9 mouse cellular contexts compared by ENCODE assay signal in the genomic region with DNA sequence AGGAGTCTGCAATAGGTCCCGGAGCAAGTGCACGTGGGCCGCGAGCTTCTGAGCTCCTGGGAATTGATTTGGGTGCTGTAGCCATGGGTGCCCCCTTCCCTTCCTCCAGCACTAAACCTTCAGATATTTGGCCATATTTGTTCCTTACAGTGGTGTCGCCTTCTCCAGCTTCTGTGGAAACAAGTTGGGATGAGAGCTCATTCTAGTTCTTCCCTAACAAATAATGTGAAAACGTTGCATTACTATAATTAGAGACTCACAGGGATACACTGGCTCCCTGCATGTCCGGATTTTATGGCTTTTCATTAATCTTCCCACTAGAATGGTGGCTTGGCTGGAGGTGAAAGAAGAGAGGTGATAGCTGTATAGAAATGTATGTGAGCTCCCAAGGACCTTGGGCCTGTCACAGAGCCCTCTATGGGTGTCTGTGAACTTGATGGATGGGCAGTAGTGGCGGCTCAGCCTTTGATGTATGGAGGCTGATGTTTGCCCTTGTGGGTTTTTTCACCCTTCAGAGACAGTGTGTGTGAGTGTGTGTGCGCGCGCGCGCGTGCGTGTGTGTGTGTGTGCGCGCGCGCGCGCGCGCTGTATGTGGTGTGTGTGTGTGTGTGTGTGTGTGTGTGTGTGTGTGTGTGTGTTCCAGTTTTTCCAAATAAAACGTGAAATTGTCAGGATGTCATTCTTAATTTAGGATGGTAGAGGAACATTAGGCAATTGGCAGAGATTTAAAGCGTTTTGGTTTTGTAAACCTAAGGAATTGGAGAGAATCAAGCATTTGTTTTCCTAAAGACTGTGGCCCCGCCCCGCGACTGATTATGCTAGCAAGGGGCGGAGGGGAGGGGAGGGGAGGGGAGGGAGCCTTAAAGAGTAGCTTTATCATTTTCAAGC. TPM values are rescaled to one million over a fixed set of nuclear protein-coding genes. Genes with fewer than 3 reads are reported as not detected.
A peak's percentile ranks its signal among the peaks of the same experiment; 100 is the strongest.
DNase-seq lines count a peak whose midpoint lies in the region; ATAC-seq lines count a peak whose summit lies in the region.
"Had no signal": no experiment of that assay in that cellular context is flagged by ENCODE, and none has a peak within 500 bp of the region (broad histone marks: within the 10 kb centered on the region; RNA-seq: fewer than 3 reads in every experiment).

No protein-coding gene starts in this region.

- ATAC-seq in kidney, embryonic 16.5 days (ENCODE audit: low FRiP score, low TSS enrichment) = no peak
- ATAC-seq in forebrain, embryonic 12.5 days (ENCODE audit: low FRiP score) = no peak
- 0 out of 2 replicates have a peak, but pooled peaks have one; percentile 48 for ATAC-seq in stomach, embryonic 14.5 days (ENCODE audit: insufficient number of reproducible peaks, insufficient read depth, low FRiP score, low read depth)

- peak overlapping the region; percentile 98 for H3K4me2 ChIP-seq in kidney, embryonic 16.5 days (replicated peaks; ENCODE audit: low read depth, low read length)
- peak overlapping the region; percentile 93 for H3K4me2 ChIP-seq in forebrain, embryonic 12.5 days
- peak overlapping the region; percentile 94 for H3K4me2 ChIP-seq in stomach, embryonic 14.5 days (replicated peaks; ENCODE audit: low read depth, low read length)

- WGBS in kidney, embryonic 16.5 days = under 1% methylated on average over 29 of the region's 29 CpGs
- WGBS in forebrain, embryonic 12.5 days = 1% methylated on average over 28 of the region's 29 CpGs
- 1% methylated on average over 29 of the region's 29 CpGs for WGBS in stomach, embryonic 14.5 days

- H3K27ac ChIP-seq in kidney, embryonic 16.5 days (ENCODE audit: low read length) = no peak overlapping the region
- H3K27ac ChIP-seq in forebrain, embryonic 12.5 days = no peak overlapping the region
- no peak overlapping the region for H3K27ac ChIP-seq in stomach, embryonic 14.5 days (ENCODE audit: low read length)
- H3K27ac ChIP-seq: macrophage had no signal

- no peak for DNase-seq in kidney, adult 8-10 months
- DNase-seq in brain, embryonic 18.5 days (ENCODE audit: low read depth, low spot score) = peak; percentile 46
- peak; percentile 12 for DNase-seq in layer of hippocampus, adult 9-10 months (ENCODE audit: low spot score)
- peak; percentile 36 for DNase-seq in lung, postnatal 36 days
- no peak for DNase-seq in urinary bladder, postnatal 4 days (ENCODE audit: low spot score in 2 of 2)

- no peaks in the 10 kb centered on the region for H3K36me3 ChIP-seq in kidney, embryonic 16.5 days (ENCODE audit: insufficient read depth, low read length)
- H3K36me3 ChIP-seq in forebrain, embryonic 12.5 days (replicated peaks) = no peaks in the 10 kb centered on the region
- H3K36me3 ChIP-seq in stomach, embryonic 14.5 days (ENCODE audit: control insufficient read depth, insufficient read depth, low read length) = no peaks in the 10 kb centered on the region

- H3K9ac ChIP-seq in kidney, embryonic 16.5 days (replicated peaks; ENCODE audit: low read length) = peak overlapping the region; percentile 75; the same call in 1 of the 2 replicates
- H3K9ac ChIP-seq in forebrain, embryonic 12.5 days = peak overlapping the region; percentile 70
- H3K9ac ChIP-seq in stomach, embryonic 14.5 days (replicated peaks; ENCODE audit: low read depth, low read length) = no peak overlapping the region

- peak overlapping the region; percentile 76 for H3K4me3 ChIP-seq in kidney, embryonic 16.5 days (ENCODE audit: low read length)
- H3K4me3 ChIP-seq in forebrain, embryonic 12.5 days (replicated peaks) = peak overlapping the region; percentile 60
- peak overlapping the region; percentile 65 for H3K4me3 ChIP-seq in stomach, embryonic 14.5 days (ENCODE audit: low read depth, low read length)

- H3K9me3 ChIP-seq in kidney, embryonic 16.5 days (ENCODE audit: low read length) = no peaks in the 10 kb centered on the region
- H3K9me3 ChIP-seq in forebrain, embryonic 12.5 days = no peaks in the 10 kb centered on the region
- H3K9me3 ChIP-seq in stomach, embryonic 14.5 days (ENCODE audit: control insufficient read depth, low read depth, low read length) = no peaks in the 10 kb centered on the region

- H3K27me3 ChIP-seq in kidney, embryonic 16.5 days (ENCODE audit: insufficient read depth, low read length) = peaks cover 33% of the 10 kb centered on the region
- H3K27me3 ChIP-seq in forebrain, embryonic 12.5 days = peaks cover 51% of the 10 kb centered on the region
- H3K27me3 ChIP-seq in stomach, embryonic 14.5 days (ENCODE audit: control insufficient read depth, insufficient read depth, low read length) = peaks cover 15% of the 10 kb centered on the region; the same call in 1 of the 2 replicates

- peaks cover 8% of the 10 kb centered on the region; the same call in 1 of the 2 replicates for H3K4me1 ChIP-seq in kidney, embryonic 16.5 days (ENCODE audit: insufficient read depth, low read length)
- peaks cover 16% of the 10 kb centered on the region for H3K4me1 ChIP-seq in forebrain, embryonic 12.5 days
- H3K4me1 ChIP-seq in stomach, embryonic 14.5 days (ENCODE audit: control insufficient read depth, insufficient read depth, low read length) = peaks cover 14% of the 10 kb centered on the region

RNA-seq across cellular contexts. Expression of gene Arhgap20, which starts 1.3 kb away (rescaled TPM):
- 3.3 and 3.6 TPM in 2 replicates for polyA plus RNA-seq in kidney, embryonic 16.5 days (2015; fragmentation: Nextera tagmentation; extraction: Ambion mirVana)
- polyA plus RNA-seq in forebrain, embryonic 12.5 days (2016; fragmentation: Nextera tagmentation; extraction: Ambion mirVana) = 5.7 and 6.0 TPM in 2 replicates
- polyA plus RNA-seq in stomach, embryonic 14.5 days (2014; fragmentation: Nextera tagmentation; extraction: Ambion mirVana) = 4.0 and 5.0 TPM in 2 replicates
- polyA plus RNA-seq: macrophage had no signal

Comparison
In these comparisons a context has a peak if more than half of its experiments do, and no peak if none do; other contexts are left out.
1. DNase-seq: peak in brain, embryonic 18.5 days (single experiment), layer of hippocampus, adult 9-10 months (single experiment) and lung, postnatal 36 days (single experiment); none in kidney, adult 8-10 months (0 of 2) and urinary bladder, postnatal 4 days (0 of 2).
2. Peak in every context shown above with its lines, with median percentiles within 50 percentile points of each other: H3K4me2 ChIP-seq and H3K4me3 ChIP-seq.